Mouse (Mus musculus) lung, postnatal 10 days (tissue): ENCODE results near the gene Rad54l2.

ENCODE experiments used
- DNase-seq: peaks from one replicate; pipeline ENCODE4 v3.0.0; 2021

Gene Rad54l2

DNA sequence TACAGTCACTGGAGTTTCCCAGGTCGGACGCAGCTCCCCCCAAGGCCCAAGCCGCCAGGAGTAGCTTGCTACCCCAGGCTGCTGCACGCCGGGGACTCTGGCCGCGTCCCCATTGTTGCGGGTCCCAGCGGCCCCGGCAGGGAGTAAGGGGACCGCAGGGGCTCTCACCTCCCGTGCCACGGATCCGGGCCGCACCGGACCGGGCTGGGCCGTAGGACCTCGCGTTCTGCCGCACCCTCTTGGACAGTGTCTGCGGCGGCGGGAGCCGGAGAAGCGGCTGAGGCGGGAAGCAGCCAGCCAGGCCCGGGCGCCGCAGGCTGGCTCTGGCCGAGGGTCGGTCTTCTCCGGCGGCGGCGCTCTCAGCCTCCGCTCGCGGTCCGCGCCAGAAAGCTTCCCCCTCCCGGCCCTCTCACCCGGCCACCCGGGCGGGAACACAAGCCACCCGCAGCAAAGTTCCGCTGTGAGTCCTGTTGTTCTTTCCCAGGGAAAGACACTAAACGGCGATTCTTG lies at the start of gene Rad54l2:
Rad54l2 (minus strand) TSS at position 383 of the 510 bp plus-strand sequence.
- peak; percentile 91 for DNase-seq

DNA sequence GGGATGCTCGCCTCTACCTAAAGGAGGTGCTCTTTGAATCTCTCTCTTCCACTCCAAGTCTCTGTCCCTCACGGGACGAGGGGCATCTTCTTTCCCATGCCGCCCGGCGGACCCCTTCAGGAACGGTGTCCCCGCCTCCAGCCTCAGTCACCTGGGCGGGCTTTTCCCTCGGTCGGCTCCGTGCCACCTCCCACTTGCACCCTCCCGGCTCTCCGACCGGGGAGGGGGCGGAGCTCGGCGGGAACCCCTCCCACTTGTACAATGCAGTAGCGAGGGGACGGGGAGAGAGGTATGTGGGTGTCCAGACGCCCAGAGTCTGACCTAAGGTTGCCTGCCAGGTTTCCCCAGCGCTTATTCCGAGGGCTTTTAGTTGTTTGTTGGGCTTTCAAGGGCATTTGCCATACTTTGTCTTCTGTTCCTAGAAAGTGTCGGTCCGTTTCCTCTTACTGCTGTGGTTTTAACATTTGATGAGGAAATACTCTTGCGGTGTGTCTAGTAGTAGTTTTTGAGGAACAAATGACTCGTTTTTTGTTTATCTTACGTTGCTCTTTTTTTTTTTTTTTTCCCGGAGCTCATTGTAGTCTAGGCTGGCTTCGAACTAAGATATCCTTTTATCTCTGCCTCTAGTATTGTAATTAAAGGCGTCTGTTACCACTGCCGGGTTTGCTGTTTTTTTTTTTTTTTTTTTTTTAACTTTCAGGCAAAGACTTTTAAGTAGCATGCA lies 33.5 kb upstream of the Rad54l2 start:
- DNase-seq, result peak; percentile 93

DNA sequence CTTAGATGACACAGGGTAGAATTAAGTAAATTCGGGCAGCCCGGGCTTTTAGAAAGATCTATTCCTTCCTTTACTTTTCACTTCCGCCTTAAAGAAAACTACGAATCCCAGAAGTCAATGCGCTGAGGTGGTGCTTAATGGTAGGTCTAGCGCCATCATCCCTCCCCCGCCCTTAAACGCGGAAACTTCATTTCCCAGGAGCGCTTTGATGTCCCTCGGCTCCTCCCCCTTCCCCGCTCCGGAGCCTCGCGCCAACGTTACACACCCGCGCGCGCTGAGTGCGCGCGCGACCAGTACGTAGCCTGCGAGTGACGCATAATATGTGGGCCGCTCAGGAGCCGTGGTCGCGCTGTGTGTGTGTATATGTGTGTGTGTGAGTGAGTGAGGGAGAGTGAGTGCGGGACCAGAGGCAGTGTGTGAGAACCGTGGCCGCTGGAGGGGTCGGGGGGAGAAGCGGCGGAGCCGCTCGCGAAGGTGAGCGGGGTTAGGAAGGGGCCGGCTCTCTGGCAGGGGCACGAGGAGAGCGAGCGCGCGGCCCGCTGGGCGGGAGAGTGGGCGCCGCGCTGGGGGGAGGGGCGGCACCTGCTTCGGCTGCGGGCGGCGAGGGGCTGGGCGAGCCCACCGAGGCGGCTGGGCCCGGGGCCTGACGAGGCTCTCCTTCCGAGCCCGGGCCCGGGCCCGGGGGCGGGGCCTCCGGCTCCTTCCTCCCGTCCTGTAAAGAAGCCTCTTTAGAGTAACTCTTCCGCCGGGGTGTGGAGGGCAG lies 32.8 kb upstream of the Rad54l2 start, which contains the start of gene Dcaf1:
Dcaf1 (plus strand) TSS at position 257 of the 763 bp plus-strand sequence.
- peak; percentile 98 for DNase-seq

- DNase-seq, result peak; percentile 4
Measured at GRCm38 (mm10) chr9:106821050-106821617, 32.1 kb upstream of the Rad54l2 start.

DNA sequence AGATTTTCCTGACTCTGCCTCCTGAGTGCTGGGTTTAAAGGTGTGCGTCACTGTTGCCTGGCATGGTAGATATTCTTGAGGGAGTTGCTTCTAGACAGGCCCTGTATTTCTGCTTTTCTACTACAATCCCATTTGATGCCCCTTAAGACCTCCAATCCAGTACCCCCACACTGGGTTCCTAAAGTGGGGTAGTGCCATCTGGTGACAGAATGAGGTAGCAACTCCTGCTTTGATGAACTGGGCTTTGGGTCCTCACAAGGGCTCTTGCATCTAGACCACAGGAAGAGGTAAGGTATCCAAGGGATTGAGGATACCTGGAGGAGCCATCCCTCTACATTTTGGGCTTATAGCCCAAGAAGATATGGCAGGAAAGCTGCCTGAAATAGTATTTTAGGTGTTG lies 30.2 kb upstream of the Rad54l2 start:
- DNase-seq, result peak; percentile 18

GRCm38 (mm10) chr9:106818191-106818590 lies 29.2 kb upstream of the Rad54l2 start:
- DNase-seq, result no peak

DNA sequence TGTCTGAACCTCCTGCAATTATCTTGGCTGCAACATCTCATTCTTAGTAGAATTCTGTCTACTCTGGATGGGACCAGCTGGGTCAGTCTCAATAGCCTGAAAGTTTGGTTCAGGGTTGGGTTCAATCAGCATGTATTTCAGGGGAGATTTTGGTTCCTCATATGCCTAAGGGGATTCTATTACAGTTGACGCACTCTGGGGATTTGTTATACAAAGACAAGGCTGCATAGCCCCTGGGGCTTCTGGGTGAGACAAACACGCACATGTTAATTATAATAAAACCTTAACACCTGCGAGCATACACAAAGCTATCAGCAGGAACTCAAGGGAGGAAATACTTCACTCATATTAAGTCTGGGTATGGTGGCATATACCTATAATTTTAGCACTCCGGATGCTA lies 17.5 kb upstream of the Rad54l2 start:
- DNase-seq, result no peak

- no peak for DNase-seq
Measured at GRCm38 (mm10) chr9:106790831-106791230, 1.8 kb upstream of the Rad54l2 start.

DNA sequence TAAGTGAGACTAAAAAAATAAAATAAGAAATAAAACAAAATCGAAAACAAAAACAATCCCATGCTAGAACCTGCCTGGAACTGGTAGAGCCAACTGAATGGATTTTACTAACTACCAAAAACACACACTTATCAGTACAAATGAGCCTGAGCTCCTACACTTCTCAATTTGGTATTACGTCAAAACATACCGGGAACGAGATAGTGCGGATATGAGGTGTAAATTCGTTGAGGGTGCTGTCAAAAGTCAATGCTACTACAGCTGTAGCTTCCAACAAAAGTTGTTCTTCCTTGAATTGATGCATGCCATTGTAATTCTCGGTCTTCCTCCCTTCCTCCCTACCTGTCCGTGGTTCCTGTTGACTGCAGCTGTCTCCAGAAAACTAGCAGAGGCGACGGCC lies 369 bp upstream of the Rad54l2 start:
- DNase-seq, result peak; percentile 2

DNA sequence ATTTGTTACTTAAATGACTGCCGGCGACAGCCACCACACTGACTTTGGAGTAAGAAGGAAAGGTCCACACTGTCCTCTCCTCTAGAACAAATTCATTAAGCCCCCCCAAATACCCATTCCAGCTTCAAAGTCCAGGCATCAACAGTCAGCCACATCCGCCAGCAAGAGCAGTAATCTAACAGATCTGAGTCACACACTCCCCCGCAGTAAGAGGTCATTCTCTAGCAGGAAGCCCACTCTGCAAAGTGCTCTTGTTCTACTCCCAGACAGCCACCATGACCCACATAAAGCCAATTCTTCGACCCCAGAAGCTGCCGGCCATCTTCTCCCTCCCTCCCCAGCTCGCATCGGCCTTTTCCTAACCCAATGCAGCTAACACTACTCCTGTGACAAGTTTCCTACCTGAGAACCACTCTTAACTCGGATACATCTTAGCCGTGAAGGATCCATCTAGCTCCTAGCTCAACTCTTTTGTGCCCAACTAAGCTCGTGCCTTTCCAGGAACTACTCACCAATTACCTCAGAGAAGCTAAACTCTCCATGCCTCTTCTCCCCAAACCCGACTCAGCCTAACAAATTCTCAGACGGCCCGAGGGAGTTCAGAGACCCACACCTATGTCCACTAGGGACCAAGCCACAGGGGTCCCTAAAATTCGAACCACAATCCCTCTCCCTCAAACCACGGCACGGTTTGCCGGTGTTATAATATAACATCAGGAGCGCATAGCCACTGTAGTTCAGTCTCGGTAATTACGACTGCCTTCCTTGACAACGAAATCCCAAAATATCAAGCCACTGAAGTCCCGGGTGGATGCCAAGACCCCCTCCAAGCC lies 799 bp downstream of the Rad54l2 start:
- peak; percentile 2 for DNase-seq

GRCm38 (mm10) chr9:106785206-106785605 lies 3.8 kb downstream of the Rad54l2 start:
- no peak for DNase-seq

DNA sequence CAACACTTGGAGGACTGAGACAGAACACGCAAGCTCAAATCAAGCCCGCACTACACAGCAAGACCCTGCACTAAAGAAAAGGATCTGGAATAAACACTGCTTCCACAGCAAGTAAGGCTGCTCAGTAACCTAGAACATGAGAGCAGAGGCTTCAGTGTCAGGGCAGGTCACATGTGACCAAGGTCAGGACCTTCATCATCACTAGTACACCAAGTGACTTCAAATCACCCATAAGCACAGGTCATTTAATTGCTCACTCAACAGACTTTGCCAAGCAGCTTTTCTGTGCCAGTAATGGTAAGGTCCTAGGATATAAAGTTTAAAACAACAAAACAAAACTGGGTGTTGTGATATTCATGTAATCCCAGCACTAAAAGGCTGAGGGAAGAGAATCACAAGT lies 5.4 kb downstream of the Rad54l2 start:
- DNase-seq, result no peak

- no peak for DNase-seq
Measured at GRCm38 (mm10) chr9:106780086-106780485, 8.9 kb downstream of the Rad54l2 start.

DNA sequence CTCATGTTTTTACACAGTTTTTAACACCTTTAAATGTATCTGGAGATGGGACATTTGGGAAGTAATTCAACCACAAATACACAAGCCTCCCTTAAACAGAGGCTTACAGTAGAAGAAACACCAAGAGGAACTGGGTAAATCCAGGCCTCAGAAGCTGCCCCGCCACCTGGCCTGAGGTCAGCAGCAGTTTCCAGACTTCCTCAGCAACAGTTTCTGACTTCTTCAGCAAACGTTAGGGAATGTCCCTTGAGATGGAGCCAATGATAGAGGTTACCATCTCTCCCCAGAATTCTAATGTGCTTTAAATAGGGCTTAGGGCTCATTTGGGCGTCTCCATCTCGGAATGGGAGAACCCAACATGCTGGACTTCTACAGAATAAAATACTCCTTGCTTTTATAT lies 10.7 kb downstream of the Rad54l2 start:
- DNase-seq, result no peak

DNA sequence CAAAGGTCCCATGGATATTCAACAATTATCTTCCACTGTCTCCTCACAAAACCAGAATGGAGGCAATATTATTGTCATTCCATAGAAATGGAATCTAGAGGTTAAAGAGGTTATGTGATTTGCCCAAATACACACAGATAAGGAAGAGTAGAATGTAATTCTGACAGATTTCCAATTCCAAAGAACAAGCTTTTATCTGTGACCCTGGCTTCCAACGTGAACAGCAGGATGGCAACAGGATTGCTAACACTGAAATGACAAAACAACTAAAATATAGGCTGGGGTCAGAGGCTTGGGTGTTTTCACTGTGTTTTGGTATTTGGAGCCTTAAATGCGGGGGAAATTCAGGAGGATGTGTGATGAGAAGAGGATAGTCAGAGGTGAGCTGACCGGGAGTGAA lies 11.6 kb downstream of the Rad54l2 start:
- DNase-seq, result no peak

- no peak for DNase-seq
Measured at GRCm38 (mm10) chr9:106776116-106776515, 12.9 kb downstream of the Rad54l2 start.

DNA sequence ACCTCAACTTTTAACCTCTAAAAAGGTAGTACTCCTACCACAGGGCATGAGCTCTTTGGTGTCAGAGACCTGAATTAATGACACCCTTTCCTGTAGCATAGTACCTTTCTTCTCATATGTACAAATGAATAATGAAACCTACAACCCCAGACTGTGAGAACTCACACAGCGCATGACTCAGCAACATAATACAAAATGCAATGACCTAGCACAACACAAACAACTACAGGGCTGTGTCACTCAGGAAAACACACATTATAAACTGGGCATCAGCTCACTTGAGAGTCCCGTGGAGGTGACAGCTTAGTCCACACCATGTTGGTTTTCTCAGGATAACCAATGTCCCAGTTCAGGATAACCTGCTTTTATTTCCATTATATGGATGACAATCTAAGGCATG lies 17.2 kb downstream of the Rad54l2 start:
- DNase-seq, result no peak

DNA sequence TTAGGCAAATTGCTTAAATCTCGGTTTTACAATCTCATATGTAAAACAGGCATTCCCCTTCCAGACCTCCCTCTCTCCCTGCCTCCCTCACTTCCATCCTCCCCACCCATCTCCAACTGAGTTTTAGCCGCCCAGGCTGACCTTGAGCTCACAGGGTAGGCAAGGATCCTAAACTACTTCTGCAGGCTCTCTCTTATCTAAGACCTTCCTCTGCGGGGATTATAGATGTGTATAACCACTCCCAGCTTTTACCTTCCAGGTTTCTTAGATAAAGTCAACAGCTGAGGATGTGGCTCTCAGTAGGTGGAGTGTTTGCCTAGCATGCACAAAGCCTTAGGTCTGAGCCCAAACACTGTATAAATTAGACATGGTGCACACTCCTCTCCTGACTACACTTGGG lies 18.8 kb downstream of the Rad54l2 start:
- no peak for DNase-seq

GRCm38 (mm10) chr9:106769781-106770180 lies 19.2 kb downstream of the Rad54l2 start:
- DNase-seq, result no peak

DNA sequence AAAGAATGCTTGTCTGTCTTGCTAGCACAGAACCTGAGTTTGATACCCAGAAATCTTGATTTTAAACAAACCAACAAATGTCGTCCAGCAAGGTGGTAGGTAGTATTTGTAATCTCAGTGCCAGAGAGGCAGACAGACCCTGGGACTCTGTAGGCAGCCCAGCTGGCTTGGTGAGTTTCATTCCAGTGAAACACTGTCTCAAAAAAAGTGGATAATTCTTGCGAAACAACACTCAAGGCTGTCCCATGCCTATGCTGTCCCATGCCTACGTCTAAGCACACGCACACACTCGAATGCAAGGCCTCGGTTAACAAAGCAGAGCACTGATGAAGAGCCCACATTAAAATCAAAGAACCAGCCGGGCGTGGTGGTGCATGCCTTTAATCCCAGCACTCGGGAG lies 32.6 kb downstream of the Rad54l2 start:
- DNase-seq, result no peak

DNA sequence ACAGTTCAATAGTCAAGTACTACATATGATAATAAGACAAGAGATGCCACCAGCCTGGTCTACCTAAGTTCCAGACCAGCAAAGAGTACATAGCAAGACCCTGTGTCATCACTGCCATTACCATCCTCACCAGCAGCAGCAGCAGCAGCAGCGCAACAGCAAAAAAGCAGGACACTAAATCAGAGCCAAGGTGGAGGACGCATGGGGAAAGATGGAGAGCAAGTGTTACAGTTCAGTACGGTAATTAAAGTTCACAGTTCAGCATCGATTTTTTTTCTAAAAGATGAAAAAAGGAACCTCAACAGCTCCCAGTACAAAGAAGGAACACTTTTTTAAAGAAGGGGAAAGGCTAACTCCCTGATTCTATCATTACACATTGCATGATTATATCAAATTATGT lies 33.2 kb downstream of the Rad54l2 start:
- DNase-seq, result no peak

DNA sequence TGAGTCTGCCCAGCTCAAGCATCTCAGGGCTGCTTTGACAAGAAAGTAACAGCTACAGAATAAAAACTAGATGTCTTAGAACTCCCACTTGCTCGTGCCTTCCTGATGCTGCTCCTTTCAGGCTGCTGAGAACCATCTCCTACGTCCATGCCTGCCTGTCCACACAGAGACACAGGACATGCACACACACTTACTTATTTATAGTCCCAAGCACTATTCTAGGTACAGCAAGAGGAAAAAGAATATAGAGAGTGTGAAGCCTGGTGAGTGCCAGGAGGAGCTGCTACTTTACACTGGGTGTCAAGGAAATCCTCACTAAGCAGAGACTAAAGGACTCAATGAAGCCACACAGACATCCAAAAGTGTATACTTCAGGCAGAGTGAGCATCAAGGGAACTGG lies 34.7 kb downstream of the Rad54l2 start:
- DNase-seq, result no peak

DNA sequence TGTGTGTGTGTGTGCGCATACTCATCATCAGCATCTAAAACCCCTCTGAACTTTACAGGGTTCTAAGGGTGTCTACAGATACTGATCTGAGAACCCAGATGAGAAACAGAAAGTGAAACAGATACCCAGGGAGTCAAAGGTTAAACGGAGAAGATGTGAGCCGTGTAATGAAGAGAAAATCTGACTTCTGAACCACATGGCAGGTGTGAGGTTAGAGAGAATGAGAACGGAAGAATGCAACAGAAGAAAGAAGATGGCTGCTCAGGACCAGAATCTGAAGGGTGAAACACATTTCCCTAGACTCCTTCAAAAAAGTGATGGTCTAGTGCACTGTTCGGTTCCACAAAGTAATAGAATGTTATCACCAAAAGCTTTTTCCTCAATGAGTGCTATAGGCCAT lies 36.9 kb downstream of the Rad54l2 start:
- no peak for DNase-seq
